Mouse (Mus musculus) stomach, postnatal 0 days (tissue): ENCODE measurements around the gene Tubb4b. TPM values are rescaled to one million over a fixed set of nuclear protein-coding genes. Genes with fewer than 3 reads are reported as not detected.
A peak's percentile ranks its signal among the peaks of the same experiment; 100 is the strongest.

Experiments
- ATAC-seq: fragments of 200-750 bp; cut with Nextera tagmentation; 2 replicates; pipeline ENCODE4 v1.8.0; 2017; ENCODE audit not compliant: low FRiP score, low TSS enrichment
- DNase-seq: peaks from one replicate; pipeline ENCODE4 v3.0.0-alpha.2; 2016; ENCODE audit warnings: low spot score
- H3K27ac ChIP-seq: fragments of 300-500 bp; sonication (generic); replicated peaks from 2 replicates; pipeline ENCODE4 v1.5.1; 2014; ENCODE audit warnings: mild to moderate bottlenecking, control low read depth
- H3K27me3 ChIP-seq: fragments of 300-500 bp; sonication (generic); 2 replicates; pipeline ENCODE4 v1.6.1; 2014; ENCODE audit warnings: low read length; ENCODE audit not compliant: control insufficient read depth, insufficient read depth
- H3K36me3 ChIP-seq: fragments of 300-500 bp; sonication (generic); 2 replicates; pipeline ENCODE4 v1.6.1; 2014; ENCODE audit warnings: low read length, mixed read lengths; ENCODE audit not compliant: control insufficient read depth, insufficient read depth
- H3K4me1 ChIP-seq: fragments of 300-500 bp; sonication (generic); replicated peaks from 2 replicates; pipeline ENCODE4 v1.6.1; 2014; ENCODE audit warnings: antibody characterized with exemption; ENCODE audit not compliant: control insufficient read depth, insufficient read depth
- H3K4me2 ChIP-seq: fragments of 300-500 bp; sonication (generic); replicated peaks from 2 replicates; pipeline ENCODE4 v1.6.1; 2014; ENCODE audit warnings: low read depth, mild to moderate bottlenecking, control low read depth, moderate library complexity
- H3K4me3 ChIP-seq: fragments of 300-500 bp; sonication (generic); 2 replicates; pipeline ENCODE4 v1.5.1; 2014; ENCODE audit warnings: low read depth, low read length, control low read depth
- H3K9ac ChIP-seq: fragments of 300-500 bp; sonication (generic); 2 replicates; pipeline ENCODE4 v1.6.1; 2014; ENCODE audit warnings: mild to moderate bottlenecking, low read length, control low read depth, mixed read lengths
- H3K9me3 ChIP-seq: fragments of 300-500 bp; sonication (generic); 2 replicates; pipeline ENCODE4 v1.6.1; 2016; ENCODE audit warnings: low read length; ENCODE audit not compliant: control insufficient read depth
- CTCF ChIP-seq: IDR thresholded peaks from 2 replicates; pipeline ENCODE4 v1.5.1; 2016; ENCODE audit warnings: antibody characterized with exemption, low read depth, mild to moderate bottlenecking, moderate library complexity
- EP300 ChIP-seq: optimal IDR thresholded peaks from 2 replicates; pipeline ENCODE3; 2016; ENCODE audit warnings: antibody characterized with exemption
- WGBS: fragments of 180-500 bp; shearing (Covaris S2); extraction: QIAGEN DNeasy Blood & Tissue Kit; methylation state at CpG from one replicate; pipeline ENCODE4 v1.1.7; 2014; 5-methylcytosine and 5-hydroxymethylcytosine counted together
- polyA plus RNA-seq: library from polyadenylated mRNA; unstranded; fragments of >200 nt; fragmentation: Nextera tagmentation; extraction: Ambion mirVana; gene quantifications from 2 replicates; pipeline ENCODE4 v1.2.1, GENCODE M21; 2015

The Tubb4b gene
- polyA plus RNA-seq, result 475 and 486 TPM in 2 replicates

DNA sequence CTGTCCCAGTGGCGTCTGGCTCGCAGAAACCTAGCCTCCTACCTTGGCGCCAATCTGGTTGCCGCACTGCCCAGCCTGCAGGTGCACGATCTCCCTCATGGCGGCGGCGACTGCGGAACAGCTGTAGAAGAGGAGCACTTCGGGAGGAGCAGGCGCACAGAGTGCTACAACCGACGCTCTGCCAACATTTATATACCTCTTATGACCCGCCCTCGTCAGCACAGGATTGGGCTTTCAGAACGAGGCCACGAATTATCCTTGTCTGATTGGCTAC lies at the start of gene Tubb4b:
Gene Tubb4b, minus strand, starts transcription at position 211 of the 274 bp plus-strand sequence.
- no peaks in the 10 kb centered on the region for H3K4me1 ChIP-seq
- peak within 1 kb of the TSS; percentile 98 for H3K27ac ChIP-seq
- peak within 1 kb of the TSS; percentile 86 for H3K4me2 ChIP-seq
- ATAC-seq (no peak), DNase-seq (no peak)
- H3K9ac ChIP-seq, result peak within 1 kb of the TSS; percentile 89
- H3K4me3 ChIP-seq, result peak within 1 kb of the TSS; percentile 80
- no peaks in the 10 kb centered on the region for H3K27me3 ChIP-seq
- WGBS, result under 1% methylated on average over 17 of the region's 17 CpGs
- TF ChIP-seq CTCF, result peak; percentile 47
- TF ChIP-seq EP300, result peak; percentile 69
- H3K36me3 ChIP-seq, result no peaks in the 10 kb centered on the region
- H3K9me3 ChIP-seq, result no peaks in the 10 kb centered on the region

GRCm38 (mm10) chr2:25273010-25273409 lies 48.5 kb upstream of the Tubb4b start:
- DNase-seq, result no peak
- peaks cover 23% of the 10 kb centered on the region for H3K36me3 ChIP-seq

GRCm38 (mm10) chr2:25272515-25272914 lies 48.0 kb upstream of the Tubb4b start:
- Histone ChIP-seq H3K4me1 (peaks cover 9% of the 10 kb centered on the region), H3K4me3 (peak overlapping the region; percentile 74), H3K27me3 (no peaks in the 10 kb centered on the region), H3K4me2 (peak overlapping the region; percentile 95), H3K9ac (peak overlapping the region; percentile 87), H3K36me3 (peaks cover 18% of the 10 kb centered on the region), H3K9me3 (no peaks in the 10 kb centered on the region), H3K27ac (peak overlapping the region; percentile 84)
- peak; percentile 38 for ATAC-seq
- DNase-seq, result no peak
- WGBS, result under 1% methylated on average over 29 of the region's 29 CpGs
- TF ChIP-seq CTCF (no peak), EP300 (no peak)

More at GRCm38 (mm10) chr2:25273010-25273409, 48.5 kb upstream of the Tubb4b start:
- Histone ChIP-seq H3K9me3 (no peaks in the 10 kb centered on the region), H3K4me1 (peaks cover 9% of the 10 kb centered on the region; the same call in 1 of the 2 replicates), H3K27ac (peak overlapping the region; percentile 84), H3K9ac (peak overlapping the region; percentile 87), H3K4me3 (peak overlapping the region; percentile 74), H3K4me2 (peak overlapping the region; percentile 95), H3K27me3 (no peaks in the 10 kb centered on the region)
- 27% methylated on average over 16 of the region's 16 CpGs for WGBS
- no peak for ATAC-seq
- TF ChIP-seq CTCF (no peak), EP300 (no peak)

DNA sequence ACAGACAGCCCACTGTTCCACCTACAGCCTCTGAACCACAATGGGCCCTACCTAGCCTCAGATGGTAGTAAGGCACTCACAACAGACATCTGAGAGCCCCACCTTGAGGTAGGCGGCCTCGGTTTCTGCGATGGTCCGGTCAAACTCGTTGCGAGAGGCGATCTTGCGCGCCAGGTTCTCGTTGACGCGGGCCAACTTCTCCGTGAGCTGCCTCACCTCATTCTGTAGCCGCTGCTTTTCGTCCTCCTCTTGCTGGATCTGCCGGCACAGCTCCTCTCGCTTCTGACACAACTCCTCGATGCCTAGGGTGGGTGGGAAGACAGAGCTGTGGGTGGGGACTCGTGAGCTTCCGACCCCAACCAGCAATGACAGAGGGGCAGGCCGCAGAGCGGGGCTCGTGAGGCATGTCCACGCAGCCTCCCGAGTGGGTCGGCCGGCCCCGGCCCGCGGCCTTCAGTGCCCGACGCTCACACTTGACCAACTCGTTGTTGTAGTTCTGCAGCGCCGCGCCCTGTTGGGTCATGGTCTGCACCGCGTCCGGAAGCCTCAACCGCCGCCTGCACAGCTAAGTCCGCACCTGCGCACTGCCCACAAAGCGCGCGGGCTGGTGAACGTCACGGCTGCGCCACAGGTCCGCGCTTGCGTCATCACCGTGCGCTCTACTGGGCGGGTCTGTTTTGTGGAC lies 47.5 kb upstream of the Tubb4b start, which contains the start of the genes Ssna1 and Anapc2:
Gene Ssna1, minus strand, starts transcription at position 612 of the 685 bp plus-strand sequence.
Gene Anapc2, plus strand, starts transcription at position 652 of the 685 bp plus-strand sequence.
- peaks cover 14% of the 10 kb centered on the region for H3K36me3 ChIP-seq
- peak within 1 kb of the TSS; percentile 93 for H3K27ac ChIP-seq
- H3K4me2 ChIP-seq, result peak within 1 kb of the TSS; percentile 95
- H3K4me1 ChIP-seq, result peaks cover 9% of the 10 kb centered on the region
- DNase-seq (peak; percentile 99), ATAC-seq (peak; percentile 95)
- no peaks in the 10 kb centered on the region for H3K27me3 ChIP-seq
- H3K9me3 ChIP-seq, result no peaks in the 10 kb centered on the region
- peak within 1 kb of the TSS; percentile 87 for H3K9ac ChIP-seq
- peak within 1 kb of the TSS; percentile 74 for H3K4me3 ChIP-seq
- WGBS, result under 1% methylated on average over 55 of the region's 55 CpGs
- TF ChIP-seq CTCF, result peak; percentile 68
- TF ChIP-seq EP300, result no peak

DNA sequence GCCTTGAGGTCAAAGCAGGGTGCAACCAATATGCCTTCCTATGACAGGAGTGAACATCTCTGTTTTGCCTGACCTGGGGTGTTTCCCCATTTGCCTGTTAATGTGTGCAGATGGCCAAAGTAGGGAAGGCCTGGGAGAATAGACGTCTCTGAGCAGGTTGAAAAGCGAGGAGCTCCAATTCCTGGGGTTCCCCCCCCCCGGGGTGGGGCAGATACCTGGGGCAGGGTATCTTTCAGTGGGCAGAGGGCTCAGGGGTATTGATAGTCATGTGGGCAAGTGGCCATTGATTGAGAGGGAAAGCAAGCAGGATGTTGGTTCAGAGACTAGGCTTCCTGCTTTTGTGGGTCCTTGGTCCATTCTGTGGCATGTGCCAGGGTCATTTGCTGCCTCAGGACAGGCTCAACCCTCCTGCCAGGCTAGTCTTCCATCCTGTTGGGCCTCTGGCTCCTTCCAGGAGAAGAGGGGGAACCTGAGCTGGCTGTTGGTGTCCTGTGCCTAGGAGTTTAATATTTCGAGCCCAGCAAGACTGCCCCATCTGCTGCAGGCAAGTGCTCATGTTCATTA lies 43.3 kb upstream of the Tubb4b start:
- no peaks in the 10 kb centered on the region for H3K27me3 ChIP-seq
- no peak overlapping the region for H3K4me3 ChIP-seq
- H3K27ac ChIP-seq, result peak overlapping the region; percentile 92
- H3K4me2 ChIP-seq, result peak overlapping the region; percentile 98; the same call in 1 of the 2 replicates
- TF ChIP-seq CTCF, result no peak
- TF ChIP-seq EP300, result no peak
- H3K9ac ChIP-seq, result peak overlapping the region; percentile 13
- DNase-seq (no peak), ATAC-seq (no peak)
- peaks cover 11% of the 10 kb centered on the region for H3K4me1 ChIP-seq
- H3K36me3 ChIP-seq, result no peaks in the 10 kb centered on the region; the same call in 1 of the 2 replicates
- 77% methylated on average over 4 of the region's 4 CpGs for WGBS
- no peaks in the 10 kb centered on the region for H3K9me3 ChIP-seq

- TF ChIP-seq CTCF, result no peak
- TF ChIP-seq EP300, result no peak
- no peak for ATAC-seq
- Histone ChIP-seq H3K27me3 (no peaks in the 10 kb centered on the region), H3K36me3 (no peaks in the 10 kb centered on the region; the same call in 1 of the 2 replicates), H3K9me3 (no peaks in the 10 kb centered on the region), H3K4me3 (peak overlapping the region; percentile 23; the same call in 1 of the 2 replicates), H3K4me1 (peaks cover 11% of the 10 kb centered on the region), H3K4me2 (peak overlapping the region; percentile 98), H3K27ac (peak overlapping the region; percentile 92), H3K9ac (peak overlapping the region; percentile 13; the same call in 1 of the 2 replicates)
- no peak for DNase-seq
These were observed 42.7 kb upstream of the Tubb4b start for GRCm38 (mm10) chr2:25267241-25267640.
